17 mouse cellular contexts compared by ENCODE assay signal in the genomic region with DNA sequence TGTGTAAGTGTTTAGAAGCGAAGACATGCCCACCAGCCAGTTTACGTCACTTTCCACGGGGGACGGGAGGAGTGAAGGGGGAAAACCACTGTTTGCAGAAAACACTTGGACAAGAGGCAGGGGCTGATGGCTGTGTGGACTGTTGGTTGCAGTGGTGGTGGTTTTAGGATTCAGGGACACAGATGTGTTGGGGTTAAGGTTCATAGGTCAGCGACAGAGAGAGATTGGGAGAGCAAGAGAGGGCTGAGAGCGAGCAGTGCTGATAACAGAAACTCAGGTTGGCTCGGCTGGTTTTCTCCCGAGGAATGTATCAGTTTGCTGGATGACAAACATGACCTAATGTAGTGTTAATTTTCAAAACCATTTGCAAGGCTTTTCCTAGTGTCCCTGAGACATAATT.
"Had no signal": no experiment of that assay in that cellular context is flagged by ENCODE, and none has a peak within 500 bp of the region (broad histone marks: within the 10 kb centered on the region; RNA-seq: fewer than 3 reads in every experiment).

No protein-coding gene starts in this region.

- H3K36me3 ChIP-seq: liver, embryonic 15.5 days; lung, embryonic 15.5 days; midbrain, embryonic 13.5 days; midbrain, embryonic 15.5 days; neural tube, embryonic 12.5 days; stomach, embryonic 15.5 days had no signal

- ATAC-seq: lung, postnatal 0 days had no signal

- H3K9me3 ChIP-seq: liver, embryonic 15.5 days; lung, embryonic 15.5 days; megakaryocyte, embryonic 14.5 days; midbrain, embryonic 13.5 days; midbrain, embryonic 15.5 days; neural tube, embryonic 12.5 days; stomach, embryonic 15.5 days had no signal

- H3K4me3 ChIP-seq: liver, embryonic 15.5 days; lung, embryonic 15.5 days; megakaryocyte, embryonic 14.5 days; midbrain, embryonic 13.5 days; midbrain, embryonic 15.5 days; neural tube, embryonic 12.5 days; stomach, embryonic 15.5 days had no signal

- H3K27me3 ChIP-seq: liver, embryonic 15.5 days; lung, embryonic 15.5 days; midbrain, embryonic 13.5 days; neural tube, embryonic 12.5 days; stomach, embryonic 15.5 days had no signal

- H3K4me2 ChIP-seq: liver, embryonic 15.5 days; lung, embryonic 15.5 days; midbrain, embryonic 11.5 days; midbrain, embryonic 13.5 days; midbrain, embryonic 15.5 days; neural tube, embryonic 12.5 days; stomach, embryonic 15.5 days had no signal

- H3K27ac ChIP-seq: liver, embryonic 15.5 days; lung, embryonic 15.5 days; midbrain, embryonic 13.5 days; midbrain, embryonic 15.5 days; neural tube, embryonic 12.5 days; stomach, embryonic 15.5 days; stomach, postnatal 0 days had no signal

- H3K9ac ChIP-seq: liver, embryonic 15.5 days; lung, embryonic 15.5 days; midbrain, embryonic 13.5 days; midbrain, embryonic 15.5 days; neural tube, embryonic 12.5 days; stomach, embryonic 15.5 days had no signal

- DNase-seq: lung, adult 2 months; lung, postnatal 14 days; lung, postnatal 36 days; right cerebral cortex, postnatal 14 days; thymus, adult 2 months; thymus, postnatal 25 days; thymus, postnatal 4 days had no signal
